Mouse (Mus musculus) midbrain, embryonic 13.5 days (tissue): ENCODE data around the gene Sox6. TPM values are rescaled to one million over a fixed set of nuclear protein-coding genes. Genes with fewer than 3 reads are reported as not detected.

Source experiments
- ATAC-seq: fragments of 200-750 bp; cut with Nextera tagmentation; 2 replicates; pipeline ENCODE4 v1.8.0; 2017; ENCODE audit warnings: mild to moderate bottlenecking, moderate TSS enrichment, moderate library complexity
- H3K27ac ChIP-seq: fragments of 300-500 bp; sonication (generic); 2 replicates; pipeline ENCODE4 v1.5.1; 2015; ENCODE audit warnings: inconsistent platforms, mild to moderate bottlenecking, moderate library complexity
- H3K27me3 ChIP-seq: fragments of 300-500 bp; sonication (generic); 2 replicates; pipeline ENCODE4 v1.6.1; 2015; ENCODE audit warnings: mild to moderate bottlenecking, inconsistent platforms
- H3K36me3 ChIP-seq: fragments of 300-500 bp; sonication (generic); 2 replicates; pipeline ENCODE4 v1.6.1; 2015; ENCODE audit warnings: mild to moderate bottlenecking, inconsistent platforms
- H3K4me1 ChIP-seq: fragments of 300-500 bp; sonication (generic); replicated peaks from 2 replicates; pipeline ENCODE4 v1.6.1; 2015; ENCODE audit warnings: inconsistent platforms
- H3K4me2 ChIP-seq: fragments of 300-500 bp; sonication (generic); replicated peaks from 2 replicates; pipeline ENCODE4 v1.6.1; 2015; ENCODE audit warnings: moderate library complexity, mild to moderate bottlenecking, inconsistent platforms
- H3K4me3 ChIP-seq: fragments of 300-500 bp; sonication (generic); replicated peaks from 2 replicates; pipeline ENCODE4 v1.5.1; 2015; ENCODE audit warnings: mild to moderate bottlenecking, inconsistent platforms
- H3K9ac ChIP-seq: fragments of 300-500 bp; sonication (generic); replicated peaks from 2 replicates; pipeline ENCODE4 v1.6.1; 2015; ENCODE audit warnings: mild to moderate bottlenecking, inconsistent platforms
- H3K9me3 ChIP-seq: fragments of 300-500 bp; sonication (generic); 2 replicates; pipeline ENCODE4 v1.6.1; 2016; ENCODE audit warnings: mild to moderate bottlenecking, inconsistent platforms
- WGBS: fragments of 180-500 bp; shearing (Covaris S2); methylation state at CpG from one replicate; pipeline ENCODE4 v1.1.7; 2015; 5-methylcytosine and 5-hydroxymethylcytosine counted together
- polyA plus RNA-seq: library from polyadenylated mRNA; unstranded; fragments of >200 nt; fragmentation: Nextera tagmentation; extraction: Ambion mirVana; gene quantifications from 2 replicates; pipeline ENCODE4 v1.2.1, GENCODE M21; 2015

The Sox6 gene
- polyA plus RNA-seq, 1 experiment from 2014 or later: 57.2 TPM

GRCm38 (mm10) chr7:115476881-115477665 lies 561.5 kb downstream of the Sox6 start:
- H3K27ac ChIP-seq: no peak overlapping the region
- no peaks in the 10 kb centered on the region for H3K4me1 ChIP-seq
- no peak overlapping the region for H3K9ac ChIP-seq
- ATAC-seq: no peak
- no peak overlapping the region for H3K4me3 ChIP-seq
- H3K4me2 ChIP-seq: no peak overlapping the region
- 73% methylated on average over 13 of the region's 13 CpGs for WGBS
- no peaks in the 10 kb centered on the region for H3K36me3 ChIP-seq
- H3K9me3 ChIP-seq: no peaks in the 10 kb centered on the region
- H3K27me3 ChIP-seq: no peaks in the 10 kb centered on the region

GRCm38 (mm10) chr7:115475176-115475575 lies 563.4 kb downstream of the Sox6 start:
- no peaks in the 10 kb centered on the region for H3K27me3 ChIP-seq
- 86% methylated on average over 6 of the region's 6 CpGs for WGBS
- H3K27ac ChIP-seq: no peak overlapping the region

GRCm38 (mm10) chr7:115474115-115474514 lies 564.5 kb downstream of the Sox6 start:
- no peaks in the 10 kb centered on the region for H3K9me3 ChIP-seq
- H3K36me3 ChIP-seq: no peaks in the 10 kb centered on the region
- H3K27me3 ChIP-seq: no peaks in the 10 kb centered on the region
- WGBS: 90% methylated on average over 9 of the region's 9 CpGs
- no peak overlapping the region for H3K9ac ChIP-seq
- H3K4me2 ChIP-seq: no peak overlapping the region
- H3K4me3 ChIP-seq: no peak overlapping the region
- no peak overlapping the region for H3K27ac ChIP-seq
- no peak for ATAC-seq
- H3K4me1 ChIP-seq: no peaks in the 10 kb centered on the region

More at GRCm38 (mm10) chr7:115475176-115475575, 563.4 kb downstream of the Sox6 start:
- ATAC-seq: no peak
- H3K36me3 ChIP-seq: no peaks in the 10 kb centered on the region
- no peaks in the 10 kb centered on the region for H3K9me3 ChIP-seq
- H3K4me2 ChIP-seq: no peak overlapping the region
- no peak overlapping the region for H3K4me3 ChIP-seq
- H3K9ac ChIP-seq: no peak overlapping the region
- H3K4me1 ChIP-seq: no peaks in the 10 kb centered on the region

- 95% methylated on average over 3 of the region's 3 CpGs for WGBS
- no peaks in the 10 kb centered on the region for H3K9me3 ChIP-seq
- H3K4me1 ChIP-seq: no peaks in the 10 kb centered on the region
- H3K36me3 ChIP-seq: no peaks in the 10 kb centered on the region
- H3K27ac ChIP-seq: no peak overlapping the region
- H3K27me3 ChIP-seq: no peaks in the 10 kb centered on the region
- ATAC-seq: no peak
- no peak overlapping the region for H3K4me2 ChIP-seq
- H3K9ac ChIP-seq: no peak overlapping the region
- H3K4me3 ChIP-seq: no peak overlapping the region
Observed at GRCm38 (mm10) chr7:115472850-115473249, 565.7 kb downstream of the Sox6 start.

- H3K36me3 ChIP-seq: no peaks in the 10 kb centered on the region
- H3K4me1 ChIP-seq: no peaks in the 10 kb centered on the region
- no peak overlapping the region for H3K27ac ChIP-seq
- H3K9me3 ChIP-seq: no peaks in the 10 kb centered on the region
- H3K27me3 ChIP-seq: no peaks in the 10 kb centered on the region
- no peak overlapping the region for H3K4me3 ChIP-seq
- ATAC-seq: no peak
- WGBS: 35% methylated on average over 3 of the region's 3 CpGs
- H3K9ac ChIP-seq: no peak overlapping the region
- no peak overlapping the region for H3K4me2 ChIP-seq
Observed at GRCm38 (mm10) chr7:115471521-115471920, 567.1 kb downstream of the Sox6 start.

- Histone ChIP-seq H3K27me3 (no peaks in the 10 kb centered on the region), H3K4me2 (no peak overlapping the region), H3K9ac (no peak overlapping the region), H3K9me3 (0 out of 2 replicates have a peak, but pooled peaks cover 3% of the 10 kb centered on the region), H3K4me3 (no peak overlapping the region), H3K36me3 (no peaks in the 10 kb centered on the region), H3K4me1 (no peaks in the 10 kb centered on the region), H3K27ac (no peak overlapping the region)
- no peak for ATAC-seq
- WGBS: 86% methylated on average over 6 of the region's 6 CpGs
Observed at GRCm38 (mm10) chr7:115466811-115467210, 571.8 kb downstream of the Sox6 start.

GRCm38 (mm10) chr7:115463367-115463766 lies 575.2 kb downstream of the Sox6 start:
- H3K4me3 ChIP-seq: no peak overlapping the region
- H3K27ac ChIP-seq: no peak overlapping the region
- H3K36me3 ChIP-seq: no peaks in the 10 kb centered on the region
- no peak overlapping the region for H3K4me2 ChIP-seq
- no peak for ATAC-seq
- H3K27me3 ChIP-seq: no peaks in the 10 kb centered on the region
- 0 out of 2 replicates have a peak, but pooled peaks cover 3% of the 10 kb centered on the region for H3K9me3 ChIP-seq
- WGBS: 94% methylated on average over 2 of the region's 2 CpGs
- no peaks in the 10 kb centered on the region for H3K4me1 ChIP-seq
- no peak overlapping the region for H3K9ac ChIP-seq

GRCm38 (mm10) chr7:115462276-115462675 lies 576.3 kb downstream of the Sox6 start:
- WGBS: 76% methylated on average over 4 of the region's 4 CpGs
- H3K4me2 ChIP-seq: no peak overlapping the region
- H3K4me3 ChIP-seq: no peak overlapping the region
- 0 out of 2 replicates have a peak, but pooled peaks cover 3% of the 10 kb centered on the region for H3K9me3 ChIP-seq
- no peak overlapping the region for H3K9ac ChIP-seq
- H3K4me1 ChIP-seq: no peaks in the 10 kb centered on the region
- no peak for ATAC-seq
- no peaks in the 10 kb centered on the region for H3K36me3 ChIP-seq
- H3K27ac ChIP-seq: no peak overlapping the region
- H3K27me3 ChIP-seq: no peaks in the 10 kb centered on the region

GRCm38 (mm10) chr7:115454988-115455387 lies 583.6 kb downstream of the Sox6 start:
- Histone ChIP-seq H3K36me3 (no peaks in the 10 kb centered on the region), H3K4me3 (no peak overlapping the region), H3K9me3 (no peaks in the 10 kb centered on the region), H3K4me2 (no peak overlapping the region), H3K27me3 (peaks cover 4% of the 10 kb centered on the region; the same call in 1 of the 2 replicates), H3K9ac (no peak overlapping the region), H3K27ac (no peak overlapping the region), H3K4me1 (peaks cover 9% of the 10 kb centered on the region; the same call in 1 of the 2 replicates)
- ATAC-seq: no peak
- WGBS: 90% methylated on average over 5 of the region's 5 CpGs

GRCm38 (mm10) chr7:115453713-115454073 lies 584.9 kb downstream of the Sox6 start:
- 59% methylated on average over 7 of the region's 7 CpGs for WGBS
- ATAC-seq: no peak
- Histone ChIP-seq H3K4me2 (peak overlapping the region; percentile 34), H3K27ac (no peak overlapping the region), H3K27me3 (peaks cover 4% of the 10 kb centered on the region; the same call in 1 of the 2 replicates), H3K9me3 (no peaks in the 10 kb centered on the region), H3K36me3 (no peaks in the 10 kb centered on the region), H3K4me3 (no peak overlapping the region), H3K9ac (no peak overlapping the region), H3K4me1 (peaks cover 9% of the 10 kb centered on the region; the same call in 1 of the 2 replicates)

GRCm38 (mm10) chr7:115453042-115453712 lies 585.4 kb downstream of the Sox6 start:
- Histone ChIP-seq H3K9me3 (no peaks in the 10 kb centered on the region), H3K27ac (no peak overlapping the region), H3K4me1 (peaks cover 9% of the 10 kb centered on the region; the same call in 1 of the 2 replicates), H3K27me3 (peaks cover 4% of the 10 kb centered on the region; the same call in 1 of the 2 replicates), H3K4me2 (peak overlapping the region; percentile 34), H3K4me3 (no peak overlapping the region), H3K9ac (no peak overlapping the region), H3K36me3 (no peaks in the 10 kb centered on the region)
- ATAC-seq: peak; percentile 62
- WGBS: 22% methylated on average over 21 of the region's 21 CpGs

GRCm38 (mm10) chr7:115450431-115451195 lies 588.0 kb downstream of the Sox6 start:
- Histone ChIP-seq H3K9me3 (no peaks in the 10 kb centered on the region), H3K9ac (no peak overlapping the region), H3K4me1 (peaks cover 14% of the 10 kb centered on the region; the same call in 1 of the 2 replicates), H3K27me3 (peaks cover 4% of the 10 kb centered on the region; the same call in 1 of the 2 replicates), H3K27ac (no peak overlapping the region), H3K4me3 (no peak overlapping the region), H3K4me2 (no peak overlapping the region), H3K36me3 (no peaks in the 10 kb centered on the region)
- WGBS: 54% methylated on average over 23 of the region's 23 CpGs
- no peak for ATAC-seq
